Mouse (Mus musculus): Measurements from ENCODE around the gene Fam19a1. TPM values are rescaled to one million over a fixed set of nuclear protein-coding genes. Genes with fewer than 3 reads are reported as not detected.

Fam19a1 gene
- polyA plus RNA-seq, 1 experiment from 2014 or later = 1.1 TPM

GRCm38 (mm10) chr6:96632243-96632642 lies 519.3 kb downstream of the Fam19a1 start:
- TF ChIP-seq EP300 (optimal IDR thresholded peaks at IDR 0.05) (no peak), CTCF (IDR thresholded peaks at IDR 0.05; ENCODE audit: low read depth) (no peak)
- no peaks in the 10 kb centered on the region for H3K9me3 ChIP-seq (ENCODE audit: control insufficient read depth, low read length)
- no peak overlapping the region for H3K9ac ChIP-seq (ENCODE audit: low read length)
- no peak for DNase-seq (ENCODE audit: low spot score)
- WGBS = 46% methylated on average over 3 of the region's 3 CpGs
- no peak overlapping the region for H3K4me3 ChIP-seq (ENCODE audit: low read depth, low read length)
- H3K27ac ChIP-seq (replicated peaks) = no peak overlapping the region
- no peak overlapping the region for H3K4me2 ChIP-seq (replicated peaks; ENCODE audit: low read depth)
- no peak for ATAC-seq (ENCODE audit: low FRiP score, low TSS enrichment)
- no peaks in the 10 kb centered on the region for H3K27me3 ChIP-seq (ENCODE audit: control insufficient read depth, insufficient read depth, low read length)
- H3K36me3 ChIP-seq (ENCODE audit: control insufficient read depth, insufficient read depth, low read length) = no peaks in the 10 kb centered on the region
- no peaks in the 10 kb centered on the region for H3K4me1 ChIP-seq (replicated peaks; ENCODE audit: control insufficient read depth, insufficient read depth)

- H3K9ac ChIP-seq (ENCODE audit: low read length) = no peak overlapping the region
- H3K27me3 ChIP-seq (ENCODE audit: control insufficient read depth, insufficient read depth, low read length) = no peaks in the 10 kb centered on the region
- no peaks in the 10 kb centered on the region for H3K4me1 ChIP-seq (replicated peaks; ENCODE audit: control insufficient read depth, insufficient read depth)
- ATAC-seq (ENCODE audit: low FRiP score, low TSS enrichment) (no peak; the same call in 1 of the 2 replicates), DNase-seq (ENCODE audit: low spot score) (no peak)
- no peak overlapping the region for H3K27ac ChIP-seq (replicated peaks)
- H3K4me3 ChIP-seq (ENCODE audit: low read depth, low read length) = no peak overlapping the region
- no peaks in the 10 kb centered on the region for H3K9me3 ChIP-seq (ENCODE audit: control insufficient read depth, low read length)
- WGBS = 40% methylated on average over 2 of the region's 2 CpGs
- TF ChIP-seq EP300 (optimal IDR thresholded peaks at IDR 0.05) (no peak), CTCF (IDR thresholded peaks at IDR 0.05; ENCODE audit: low read depth) (no peak)
- no peak overlapping the region for H3K4me2 ChIP-seq (replicated peaks; ENCODE audit: low read depth)
- H3K36me3 ChIP-seq (ENCODE audit: control insufficient read depth, insufficient read depth, low read length) = no peaks in the 10 kb centered on the region
Observed at GRCm38 (mm10) chr6:96635663-96636062, 522.7 kb downstream of the Fam19a1 start.

GRCm38 (mm10) chr6:96648742-96649141 lies 535.8 kb downstream of the Fam19a1 start:
- H3K36me3 ChIP-seq (ENCODE audit: control insufficient read depth, insufficient read depth, low read length) = no peaks in the 10 kb centered on the region
- H3K9me3 ChIP-seq (ENCODE audit: control insufficient read depth, low read length) = no peaks in the 10 kb centered on the region
- H3K27me3 ChIP-seq (ENCODE audit: control insufficient read depth, insufficient read depth, low read length) = no peaks in the 10 kb centered on the region
- no peak overlapping the region for H3K9ac ChIP-seq (ENCODE audit: low read length)
- no peak overlapping the region for H3K4me2 ChIP-seq (replicated peaks; ENCODE audit: low read depth)
- TF ChIP-seq CTCF (IDR thresholded peaks at IDR 0.05; ENCODE audit: low read depth) (no peak), EP300 (optimal IDR thresholded peaks at IDR 0.05) (no peak)
- no peak overlapping the region for H3K4me3 ChIP-seq (ENCODE audit: low read depth, low read length)
- DNase-seq (ENCODE audit: low spot score) = no peak
- no peak overlapping the region for H3K27ac ChIP-seq (replicated peaks)
- no peak for ATAC-seq (ENCODE audit: low FRiP score, low TSS enrichment)
- H3K4me1 ChIP-seq (replicated peaks; ENCODE audit: control insufficient read depth, insufficient read depth) = no peaks in the 10 kb centered on the region
- 80% methylated on average over 2 of the region's 2 CpGs for WGBS

- Histone ChIP-seq H3K27me3 (ENCODE audit: control insufficient read depth, insufficient read depth, low read length) (no peaks in the 10 kb centered on the region), H3K4me3 (ENCODE audit: low read depth, low read length) (no peak overlapping the region), H3K9ac (ENCODE audit: low read length) (no peak overlapping the region), H3K9me3 (ENCODE audit: control insufficient read depth, low read length) (no peaks in the 10 kb centered on the region), H3K27ac (replicated peaks) (no peak overlapping the region), H3K4me2 (replicated peaks; ENCODE audit: low read depth) (no peak overlapping the region), H3K36me3 (ENCODE audit: control insufficient read depth, insufficient read depth, low read length) (no peaks in the 10 kb centered on the region), H3K4me1 (replicated peaks; ENCODE audit: control insufficient read depth, insufficient read depth) (no peaks in the 10 kb centered on the region)
- TF ChIP-seq EP300 (optimal IDR thresholded peaks at IDR 0.05) (no peak), CTCF (IDR thresholded peaks at IDR 0.05; ENCODE audit: low read depth) (no peak)
- no peak for ATAC-seq (ENCODE audit: low FRiP score, low TSS enrichment)
- DNase-seq (ENCODE audit: low spot score) = no peak
- WGBS = 74% methylated on average over 5 of the region's 5 CpGs
Observed at GRCm38 (mm10) chr6:96649267-96649666, 536.3 kb downstream of the Fam19a1 start.

GRCm38 (mm10) chr6:96666311-96666710 lies 553.4 kb downstream of the Fam19a1 start:
- TF ChIP-seq EP300 (optimal IDR thresholded peaks at IDR 0.05) (no peak), CTCF (IDR thresholded peaks at IDR 0.05; ENCODE audit: low read depth) (no peak)
- ATAC-seq (ENCODE audit: low FRiP score, low TSS enrichment) (no peak), DNase-seq (ENCODE audit: low spot score) (no peak)
- H3K9ac ChIP-seq (ENCODE audit: low read length) = no peak overlapping the region
- H3K4me1 ChIP-seq (replicated peaks; ENCODE audit: control insufficient read depth, insufficient read depth) = no peaks in the 10 kb centered on the region
- no peak overlapping the region for H3K4me2 ChIP-seq (replicated peaks; ENCODE audit: low read depth)
- no peak overlapping the region for H3K4me3 ChIP-seq (ENCODE audit: low read depth, low read length)
- no peaks in the 10 kb centered on the region for H3K27me3 ChIP-seq (ENCODE audit: control insufficient read depth, insufficient read depth, low read length)
- H3K9me3 ChIP-seq (ENCODE audit: control insufficient read depth, low read length) = no peaks in the 10 kb centered on the region
- 53% methylated on average over 1 of the region's 1 CpGs for WGBS
- no peak overlapping the region for H3K27ac ChIP-seq (replicated peaks)
- H3K36me3 ChIP-seq (ENCODE audit: control insufficient read depth, insufficient read depth, low read length) = no peaks in the 10 kb centered on the region

- WGBS = 68% methylated on average over 3 of the region's 3 CpGs
- DNase-seq (ENCODE audit: low spot score) = no peak
- Histone ChIP-seq H3K4me3 (ENCODE audit: low read depth, low read length) (no peak overlapping the region), H3K27ac (replicated peaks) (no peak overlapping the region), H3K9me3 (ENCODE audit: control insufficient read depth, low read length) (no peaks in the 10 kb centered on the region), H3K36me3 (ENCODE audit: control insufficient read depth, insufficient read depth, low read length) (no peaks in the 10 kb centered on the region), H3K4me2 (replicated peaks; ENCODE audit: low read depth) (no peak overlapping the region), H3K9ac (ENCODE audit: low read length) (no peak overlapping the region), H3K4me1 (replicated peaks; ENCODE audit: control insufficient read depth, insufficient read depth) (no peaks in the 10 kb centered on the region), H3K27me3 (ENCODE audit: control insufficient read depth, insufficient read depth, low read length) (no peaks in the 10 kb centered on the region)
- no peak for TF ChIP-seq EP300 (optimal IDR thresholded peaks at IDR 0.05)
- TF ChIP-seq CTCF (IDR thresholded peaks at IDR 0.05; ENCODE audit: low read depth) = no peak; the same call in 1 of the 2 replicates
- no peak for ATAC-seq (ENCODE audit: low FRiP score, low TSS enrichment)
Observed at GRCm38 (mm10) chr6:96677813-96678212, 564.9 kb downstream of the Fam19a1 start.

Other genes starting within 250 kb of the Fam19a1 start
- 0.07 TPM in 1 of 2 replicates, not detected in the other for gene 1700123L14Rik, start 53.1 kb downstream of the Fam19a1 start, polyA plus RNA-seq (2015; fragmentation: Nextera tagmentation; extraction: Ambion mirVana)